Mouse (Mus musculus) liver, adult 2 months (tissue): ENCODE measurements at regions not wholly inside any gene's neighbourhood (a gene's known extent, or its start where the extent isn't known, plus 50 kb on each side); places are given as distances from the start of the nearest gene placed in this dataset.

Experiments
- CTCF ChIP-seq: fragments of 200-500 bp; IDR thresholded peaks from 2 replicates; pipeline ENCODE4 v1.5.1; 2011; ENCODE audit warnings: low read depth, low read length, control low read depth
- POLR2A ChIP-seq: fragments of 200-500 bp; IDR thresholded peaks from 2 replicates; pipeline ENCODE4 v1.6.1; 2011; ENCODE audit warnings: low read length, control low read depth; ENCODE audit not compliant: insufficient read depth; ENCODE audit errors: extremely low read depth

DNA sequence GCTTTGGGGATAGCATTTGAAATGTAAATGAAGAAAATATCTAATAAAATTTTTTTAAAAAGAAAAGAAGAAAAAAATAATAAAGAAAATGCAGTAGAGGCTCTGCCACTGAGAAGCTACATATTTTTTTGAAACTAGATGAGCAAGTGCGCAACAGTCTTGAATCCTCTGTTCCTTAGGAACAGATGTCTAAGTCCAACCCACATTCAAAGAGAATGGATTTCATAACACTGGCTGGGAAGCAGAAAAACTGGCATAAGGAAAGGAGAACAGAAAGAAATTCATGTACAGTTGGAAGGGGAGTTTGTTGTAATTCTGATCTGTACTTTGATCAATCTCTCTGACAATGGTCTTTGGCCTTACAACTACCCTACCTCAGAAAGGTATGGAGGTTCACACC is 114.8 kb upstream of the Epha7 start:
- TF ChIP-seq CTCF (no peak), POLR2A (no peak)
